Mouse (Mus musculus) hindbrain, embryonic 16.5 days (tissue): ENCODE measurements around the gene Shank2. TPM values are rescaled to one million over a fixed set of nuclear protein-coding genes. Genes with fewer than 3 reads are reported as not detected.

Experiments
- ATAC-seq: fragments of 200-750 bp; cut with Nextera tagmentation; 2 replicates; pipeline ENCODE4 v1.8.0; 2017; ENCODE audit warnings: moderate TSS enrichment, moderate library complexity
- H3K27ac ChIP-seq: fragments of 300-500 bp; sonication (generic); 2 replicates; pipeline ENCODE4 v1.5.1; 2014; ENCODE audit warnings: low read depth, mild to moderate bottlenecking, control low read depth, low read length, moderate library complexity
- H3K27me3 ChIP-seq: fragments of 300-500 bp; sonication (generic); replicated peaks from 2 replicates; pipeline ENCODE4 v1.6.1; 2014; ENCODE audit warnings: low read length; ENCODE audit not compliant: control insufficient read depth, insufficient read depth
- H3K36me3 ChIP-seq: fragments of 300-500 bp; sonication (generic); 2 replicates; pipeline ENCODE4 v1.6.1; 2014; ENCODE audit warnings: mild to moderate bottlenecking, low read length, moderate library complexity, mixed read lengths; ENCODE audit not compliant: control insufficient read depth, insufficient read depth
- H3K4me1 ChIP-seq: fragments of 300-500 bp; sonication (generic); 2 replicates; pipeline ENCODE4 v1.6.1; 2014; ENCODE audit warnings: low read depth, low read length; ENCODE audit not compliant: control insufficient read depth, insufficient read depth
- H3K4me2 ChIP-seq: fragments of 300-500 bp; sonication (generic); 2 replicates; pipeline ENCODE4 v1.6.1; 2014; ENCODE audit warnings: mild to moderate bottlenecking, low read length, control low read depth, moderate library complexity
- H3K4me3 ChIP-seq: fragments of 300-500 bp; sonication (generic); 2 replicates; pipeline ENCODE4 v1.5.1; 2014; ENCODE audit warnings: mild to moderate bottlenecking, low read length, control low read depth, moderate library complexity
- H3K9ac ChIP-seq: fragments of 300-500 bp; sonication (generic); 2 replicates; pipeline ENCODE4 v1.6.1; 2014; ENCODE audit warnings: low read depth, mild to moderate bottlenecking, control low read depth, low read length, moderate library complexity
- H3K9me3 ChIP-seq: fragments of 300-500 bp; sonication (generic); 2 replicates; pipeline ENCODE4 v1.6.1; 2014; ENCODE audit warnings: mild to moderate bottlenecking, low read length, moderate library complexity; ENCODE audit not compliant: control insufficient read depth
- WGBS: fragments of 180-500 bp; shearing (Covaris S2); extraction: QIAGEN DNeasy Blood & Tissue Kit; methylation state at CpG from one replicate; pipeline ENCODE4 v1.1.7; 2014; 5-methylcytosine and 5-hydroxymethylcytosine counted together
- polyA plus RNA-seq: library from polyadenylated mRNA; unstranded; fragments of >200 nt; fragmentation: Nextera tagmentation; extraction: Ambion mirVana; gene quantifications from 2 replicates; pipeline ENCODE4 v1.2.1, GENCODE M21; 2015

Shank2 gene
- polyA plus RNA-seq, 1 experiment from 2014 or later = 9.0 TPM

DNA sequence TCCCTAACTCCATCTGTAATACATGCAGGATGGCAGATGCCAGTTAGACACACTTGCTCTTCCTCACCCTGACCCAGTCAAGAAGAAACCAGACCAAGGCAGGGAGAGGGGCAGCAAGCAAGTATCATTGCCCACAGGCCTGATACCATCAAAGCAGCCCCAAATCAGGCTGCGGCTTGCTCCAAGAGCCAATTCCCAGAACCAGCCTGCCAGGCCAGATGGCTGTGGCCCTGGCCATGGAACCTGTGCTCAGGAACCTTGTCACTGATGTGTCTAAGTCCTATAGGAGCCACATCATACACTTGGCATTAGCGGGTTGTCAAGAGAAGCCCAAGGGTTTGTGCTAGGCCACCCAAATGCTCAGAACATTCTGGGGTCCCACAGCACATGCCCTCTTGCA, 322.3 kb downstream of the Shank2 start:
- Histone ChIP-seq H3K4me1 (no peaks in the 10 kb centered on the region; the same call in 1 of the 2 replicates), H3K27ac (no peak overlapping the region), H3K9ac (no peak overlapping the region), H3K4me2 (no peak overlapping the region), H3K36me3 (no peaks in the 10 kb centered on the region), H3K9me3 (no peaks in the 10 kb centered on the region), H3K27me3 (no peaks in the 10 kb centered on the region), H3K4me3 (no peak overlapping the region)
- 100% methylated on average over 2 of the region's 2 CpGs for WGBS
- no peak for ATAC-seq

GRCm38 (mm10) chr7:144324861-144325260, 323.1 kb downstream of the Shank2 start:
- Histone ChIP-seq H3K36me3 (no peaks in the 10 kb centered on the region), H3K27ac (no peak overlapping the region), H3K4me3 (no peak overlapping the region), H3K27me3 (no peaks in the 10 kb centered on the region), H3K4me2 (no peak overlapping the region), H3K9ac (no peak overlapping the region), H3K9me3 (no peaks in the 10 kb centered on the region), H3K4me1 (no peaks in the 10 kb centered on the region; the same call in 1 of the 2 replicates)
- 87% methylated on average over 6 of the region's 6 CpGs for WGBS
- no peak for ATAC-seq

GRCm38 (mm10) chr7:144325603-144326002, 323.9 kb downstream of the Shank2 start:
- Histone ChIP-seq H3K4me3 (no peak overlapping the region), H3K9ac (no peak overlapping the region), H3K4me1 (no peaks in the 10 kb centered on the region; the same call in 1 of the 2 replicates), H3K4me2 (no peak overlapping the region), H3K27me3 (no peaks in the 10 kb centered on the region), H3K9me3 (no peaks in the 10 kb centered on the region), H3K27ac (no peak overlapping the region), H3K36me3 (no peaks in the 10 kb centered on the region)
- ATAC-seq = no peak
- 83% methylated on average over 10 of the region's 10 CpGs for WGBS

- Histone ChIP-seq H3K4me2 (no peak overlapping the region), H3K4me3 (no peak overlapping the region), H3K9ac (no peak overlapping the region), H3K27me3 (no peaks in the 10 kb centered on the region), H3K4me1 (no peaks in the 10 kb centered on the region; the same call in 1 of the 2 replicates), H3K36me3 (no peaks in the 10 kb centered on the region), H3K27ac (no peak overlapping the region), H3K9me3 (no peaks in the 10 kb centered on the region)
- 62% methylated on average over 2 of the region's 2 CpGs for WGBS
- ATAC-seq = no peak
These were observed 327.7 kb downstream of the Shank2 start for GRCm38 (mm10) chr7:144329403-144329890.

GRCm38 (mm10) chr7:144336626-144337025, 334.9 kb downstream of the Shank2 start:
- ATAC-seq = peak; percentile 57; the same call in 1 of the 2 replicates

GRCm38 (mm10) chr7:144338694-144339093, 337.0 kb downstream of the Shank2 start:
- Histone ChIP-seq H3K36me3 (no peaks in the 10 kb centered on the region), H3K4me3 (no peak overlapping the region), H3K4me2 (no peak overlapping the region), H3K9ac (no peak overlapping the region), H3K9me3 (no peaks in the 10 kb centered on the region), H3K4me1 (no peaks in the 10 kb centered on the region), H3K27ac (no peak overlapping the region), H3K27me3 (no peaks in the 10 kb centered on the region)
- no peak for ATAC-seq
- 89% methylated on average over 5 of the region's 5 CpGs for WGBS

More at GRCm38 (mm10) chr7:144336626-144337025, 334.9 kb downstream of the Shank2 start:
- Histone ChIP-seq H3K27me3 (no peaks in the 10 kb centered on the region), H3K4me1 (no peaks in the 10 kb centered on the region), H3K4me3 (no peak overlapping the region), H3K9ac (no peak overlapping the region), H3K4me2 (no peak overlapping the region), H3K27ac (no peak overlapping the region), H3K9me3 (no peaks in the 10 kb centered on the region), H3K36me3 (no peaks in the 10 kb centered on the region)

DNA sequence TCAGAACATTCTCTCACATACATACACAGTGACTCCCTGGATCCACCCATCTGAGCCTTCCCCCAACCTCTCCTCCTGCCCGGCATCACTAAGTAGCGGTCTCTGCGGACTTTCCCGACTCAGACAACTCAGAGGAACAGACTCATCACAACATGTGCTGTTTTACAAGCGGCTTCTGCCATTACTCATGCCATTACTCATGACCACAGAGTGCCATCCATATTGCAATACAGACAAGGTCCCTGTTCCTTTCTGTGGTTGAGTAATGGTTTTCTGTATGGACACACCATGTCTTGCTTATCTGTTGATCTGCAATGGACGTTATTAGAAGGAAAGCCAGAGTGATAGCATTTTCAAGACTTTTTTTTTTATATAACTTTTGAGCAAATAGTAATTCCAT, 338.6 kb downstream of the Shank2 start:
- no peak overlapping the region for H3K9ac ChIP-seq
- H3K27ac ChIP-seq = no peak overlapping the region
- ATAC-seq = no peak
- no peak overlapping the region for H3K4me3 ChIP-seq
- H3K27me3 ChIP-seq = no peaks in the 10 kb centered on the region
- 88% methylated on average over 6 of the region's 6 CpGs for WGBS
- H3K9me3 ChIP-seq = no peaks in the 10 kb centered on the region
- no peaks in the 10 kb centered on the region for H3K4me1 ChIP-seq
- H3K36me3 ChIP-seq = no peaks in the 10 kb centered on the region
- no peak overlapping the region for H3K4me2 ChIP-seq

DNA sequence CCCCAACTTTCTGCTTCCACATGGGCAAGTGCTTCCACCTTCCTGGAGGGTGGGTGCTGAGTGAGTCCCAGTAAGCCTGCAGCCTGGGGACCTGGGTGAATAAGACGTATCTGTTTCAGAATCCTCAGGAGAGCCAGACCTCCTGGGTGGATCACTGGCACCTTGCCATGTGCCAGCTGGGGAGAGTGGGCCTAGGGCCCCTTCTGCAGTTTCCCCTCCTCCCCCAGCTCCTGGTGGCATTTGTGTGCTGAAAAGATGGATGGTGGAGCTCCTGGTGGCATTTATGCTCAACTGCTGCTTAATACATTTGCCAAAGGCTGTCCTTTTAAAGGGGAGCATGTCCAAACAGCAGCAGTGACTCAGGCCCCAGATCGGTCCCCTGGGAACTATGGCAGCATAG, 364.4 kb downstream of the Shank2 start:
- no peak overlapping the region for H3K9ac ChIP-seq
- H3K4me1 ChIP-seq = peaks cover 3% of the 10 kb centered on the region; the same call in 1 of the 2 replicates
- no peaks in the 10 kb centered on the region for H3K36me3 ChIP-seq
- WGBS = 54% methylated on average over 2 of the region's 2 CpGs
- H3K4me2 ChIP-seq = no peak overlapping the region
- ATAC-seq = no peak
- H3K27me3 ChIP-seq = no peaks in the 10 kb centered on the region
- H3K4me3 ChIP-seq = no peak overlapping the region
- H3K27ac ChIP-seq = no peak overlapping the region
- H3K9me3 ChIP-seq = no peaks in the 10 kb centered on the region

DNA sequence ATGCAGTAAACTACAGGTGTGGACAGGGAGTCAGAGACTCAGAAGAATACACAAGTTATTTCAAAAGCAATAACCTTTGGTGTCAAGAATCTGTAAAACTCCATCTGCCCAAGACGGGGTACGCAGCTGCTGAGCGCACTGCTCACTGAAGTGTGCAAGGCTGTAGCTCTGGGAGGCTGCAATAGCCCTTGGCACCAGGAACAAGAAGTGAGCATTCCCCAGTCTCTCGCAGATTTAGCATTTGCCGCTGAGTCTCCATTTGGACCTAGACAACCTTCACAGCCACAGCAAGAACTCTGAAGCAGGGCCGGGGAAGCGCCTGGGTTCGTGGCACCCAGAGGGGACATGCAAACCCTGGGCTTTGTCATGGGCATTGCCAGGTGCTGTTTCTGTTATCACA, 371.3 kb downstream of the Shank2 start:
- Histone ChIP-seq H3K36me3 (no peaks in the 10 kb centered on the region), H3K9me3 (no peaks in the 10 kb centered on the region), H3K4me3 (no peak overlapping the region), H3K27ac (no peak overlapping the region), H3K4me1 (peaks cover 3% of the 10 kb centered on the region; the same call in 1 of the 2 replicates), H3K9ac (no peak overlapping the region), H3K27me3 (no peaks in the 10 kb centered on the region), H3K4me2 (no peak overlapping the region)
- no peak for ATAC-seq
- 75% methylated on average over 8 of the region's 8 CpGs for WGBS

DNA sequence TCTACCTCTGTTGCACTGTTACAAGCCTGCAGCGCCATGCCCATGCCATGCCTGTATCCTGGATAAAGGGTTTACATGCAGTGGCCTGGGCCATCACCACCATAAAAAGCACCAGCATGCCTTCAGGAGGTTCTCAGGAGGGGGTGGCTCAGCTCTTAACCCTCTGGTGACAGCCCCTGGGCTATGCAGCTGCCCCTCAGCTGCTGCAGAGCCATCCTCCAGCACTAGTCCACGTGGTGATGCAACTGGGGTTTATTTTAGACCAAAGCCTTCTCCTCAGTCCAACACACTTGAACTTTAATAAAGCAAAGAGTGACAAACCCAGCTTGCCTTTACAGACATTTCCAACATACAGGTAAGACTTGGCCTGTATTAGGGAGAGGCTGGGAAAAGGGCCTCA, 373.8 kb downstream of the Shank2 start:
- Histone ChIP-seq H3K4me2 (no peak overlapping the region), H3K9ac (no peak overlapping the region), H3K4me1 (peaks cover 14% of the 10 kb centered on the region), H3K36me3 (no peaks in the 10 kb centered on the region), H3K27me3 (no peaks in the 10 kb centered on the region), H3K4me3 (no peak overlapping the region), H3K27ac (no peak overlapping the region), H3K9me3 (no peaks in the 10 kb centered on the region)
- ATAC-seq = no peak
- WGBS = 79% methylated on average over 2 of the region's 2 CpGs
